Comparison of ENCODE assay signal across 13 mouse cellular contexts in the genomic region with DNA sequence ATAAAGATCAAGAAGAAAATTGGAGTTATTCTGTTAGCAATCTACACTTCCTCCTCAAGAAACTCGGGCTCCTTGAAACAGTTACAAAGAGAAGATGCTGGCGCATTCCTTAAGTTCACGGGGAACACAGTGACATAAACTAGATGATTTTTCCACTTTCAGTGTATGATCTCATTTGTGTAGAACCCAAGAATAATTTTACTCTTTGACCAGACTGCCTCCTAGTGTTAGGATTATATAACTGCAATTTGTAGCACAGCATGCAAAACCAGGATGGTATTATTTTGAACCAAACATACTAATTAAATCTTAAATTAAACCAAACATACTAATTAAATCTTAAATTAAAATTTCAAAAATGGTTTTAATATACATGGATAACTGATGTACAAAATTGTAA. TPM values are rescaled to one million over a fixed set of nuclear protein-coding genes. Genes with fewer than 3 reads are reported as not detected.
A peak's percentile ranks its signal among the peaks of the same experiment; 100 is the strongest.
DNase-seq lines count a peak whose midpoint lies in the region; ATAC-seq and TF ChIP-seq lines count a peak whose summit lies in the region.
"Had no signal": no experiment of that assay in that cellular context is flagged by ENCODE, and none has a peak within 500 bp of the region (broad histone marks: within the 10 kb centered on the region; RNA-seq: fewer than 3 reads in every experiment).

No protein-coding gene starts in this region.

- ATAC-seq in limb, embryonic 14.5 days (ENCODE audit: low FRiP score, low read depth): no peak
- peak; percentile 52; the same call in 1 of the 2 replicates for ATAC-seq in megakaryocyte-erythroid progenitor cell, adult 5-6 weeks (replicated peaks; ENCODE audit: low FRiP score, low TSS enrichment, poor library complexity, severe bottlenecking)

- no peak for DNase-seq in cerebellum, adult 2 months
- no peak for DNase-seq in cerebellum, adult 9-10 months
- peak; percentile 64 for DNase-seq in limb, embryonic 14.5 days (ENCODE audit: low spot score)
- no peak for DNase-seq in limb, embryonic 10.5 days (ENCODE audit: low spot score)
- DNase-seq in MEL (ENCODE audit: low read depth, low spot score): peak; percentile 53
- DNase-seq in MN1 (ENCODE audit: low spot score): no peak
- DNase-seq in adrenal gland, adult 8-10 months: no peak
- DNase-seq: gastrocnemius, postnatal 14 days had no signal

- H3K4me3 ChIP-seq in cerebellum, adult 2 months (replicated peaks; ENCODE audit: insufficient read depth, low read depth, low read length): no peak overlapping the region
- no peak overlapping the region for H3K4me3 ChIP-seq in limb, embryonic 14.5 days (replicated peaks; ENCODE audit: low read length)
- H3K4me3 ChIP-seq in limb, embryonic 10.5 days: no peak overlapping the region
- no peak overlapping the region for H3K4me3 ChIP-seq in MEL (ENCODE audit: control insufficient read depth in 1 of 2, insufficient read depth in 1 of 2, low read depth in 2 of 2, low read length in 2 of 2)
- H3K4me3 ChIP-seq: hindbrain, embryonic 12.5 days; limb, embryonic 15.5 days had no signal

- H3K4me1 ChIP-seq in cerebellum, adult 2 months (ENCODE audit: control insufficient read depth, insufficient read depth, low read length): no peaks in the 10 kb centered on the region
- no peaks in the 10 kb centered on the region for H3K4me1 ChIP-seq in limb, embryonic 14.5 days (ENCODE audit: control insufficient read depth, insufficient read depth, low read length)
- H3K4me1 ChIP-seq in limb, embryonic 10.5 days: no peaks in the 10 kb centered on the region
- no peaks in the 10 kb centered on the region for H3K4me1 ChIP-seq in MEL (ENCODE audit: control insufficient read depth in 1 of 2, insufficient read depth in 2 of 2, low read length in 2 of 2)
- H3K4me1 ChIP-seq: hindbrain, embryonic 12.5 days; limb, embryonic 15.5 days had no signal

- TF ChIP-seq POLR2A in cerebellum, adult 2 months (IDR thresholded peaks at IDR 0.05; ENCODE audit: borderline replicate concordance, insufficient read depth, low read length): no peak
- no peak for TF ChIP-seq POLR2A in limb, embryonic 14.5 days (IDR thresholded peaks at IDR 0.05; ENCODE audit: borderline replicate concordance, extremely low read depth, insufficient read depth, insufficient read length)
- no peak for TF ChIP-seq POLR2A in MEL (IDR thresholded peaks at IDR 0.05; ENCODE audit: control insufficient read depth in 1 of 2, insufficient read depth in 1 of 2, low read depth in 1 of 2, low read length in 2 of 2, poor library complexity in 1 of 2)

- 88% methylated on average over 3 of the region's 3 CpGs for WGBS in cerebellum, adult 2 months
- 83% methylated on average over 3 of the region's 3 CpGs for WGBS in limb, embryonic 14.5 days
- 89% methylated on average over 3 of the region's 3 CpGs for WGBS in limb, embryonic 10.5 days

- no peak overlapping the region for H3K27ac ChIP-seq in cerebellum, adult 2 months (ENCODE audit: insufficient read depth, low read length)
- H3K27ac ChIP-seq in limb, embryonic 14.5 days (replicated peaks; ENCODE audit: low read depth, low read length): no peak overlapping the region
- no peak overlapping the region for H3K27ac ChIP-seq in limb, embryonic 10.5 days
- no peak overlapping the region for H3K27ac ChIP-seq in MEL (ENCODE audit: control insufficient read depth, low read depth, low read length)
- H3K27ac ChIP-seq: hindbrain, embryonic 12.5 days; limb, embryonic 15.5 days had no signal

- no peak for TF ChIP-seq EP300 in MEL (IDR thresholded peaks at IDR 0.05; ENCODE audit: low read depth in 1 of 2, low read length in 2 of 2)

- H3K79me2 ChIP-seq in MEL (ENCODE audit: control insufficient read depth, insufficient read depth, low read length, poor library complexity): no peaks in the 10 kb centered on the region

- H3K9ac ChIP-seq in limb, embryonic 14.5 days (ENCODE audit: low read depth, low read length, severe bottlenecking): no peak overlapping the region
- no peak overlapping the region for H3K9ac ChIP-seq in MEL (ENCODE audit: control insufficient read depth, low read depth, low read length, poor library complexity, severe bottlenecking)
- H3K9ac ChIP-seq: hindbrain, embryonic 12.5 days; limb, embryonic 15.5 days had no signal

- no peak overlapping the region for H3K4me2 ChIP-seq in limb, embryonic 14.5 days (replicated peaks; ENCODE audit: low read depth, low read length, severe bottlenecking)
- H3K4me2 ChIP-seq: hindbrain, embryonic 12.5 days; limb, embryonic 15.5 days had no signal

- peak; percentile 12; the same call in 1 of the 2 replicates for TF ChIP-seq CTCF in cerebellum, adult 2 months (IDR thresholded peaks at IDR 0.05; ENCODE audit: borderline replicate concordance, insufficient read depth, low read depth, low read length)
- peak; percentile 8 to 74 (median 64); a peak in 4 of 6 replicates for TF ChIP-seq CTCF in MEL (IDR thresholded peaks at IDR 0.05 in 2 of 3, conservative IDR thresholded peaks at IDR 0.05 in 1 of 3; ENCODE audit: control insufficient read depth in 1 of 3, insufficient read depth in 1 of 3, low read depth in 2 of 3, low read length in 3 of 3, poor library complexity in 1 of 3, severe bottlenecking in 1 of 3)

- H3K27me3 ChIP-seq in cerebellum, adult 2 months (ENCODE audit: control insufficient read depth, insufficient read depth, low read length): no peaks in the 10 kb centered on the region
- no peaks in the 10 kb centered on the region for H3K27me3 ChIP-seq in limb, embryonic 14.5 days (ENCODE audit: control insufficient read depth, insufficient read depth, low read length)
- H3K27me3 ChIP-seq in limb, embryonic 10.5 days (ENCODE audit: low read depth, poor library complexity, severe bottlenecking): no peaks in the 10 kb centered on the region
- no peaks in the 10 kb centered on the region for H3K27me3 ChIP-seq in MEL (ENCODE audit: control insufficient read depth in 1 of 2, insufficient read depth in 2 of 2, low read length in 2 of 2)
- H3K27me3 ChIP-seq: hindbrain, embryonic 12.5 days; limb, embryonic 15.5 days had no signal

- no peaks in the 10 kb centered on the region for H3K9me3 ChIP-seq in limb, embryonic 14.5 days (ENCODE audit: control insufficient read depth, low read length)
- H3K9me3 ChIP-seq in limb, embryonic 10.5 days (replicated peaks): no peaks in the 10 kb centered on the region
- H3K9me3 ChIP-seq in MEL (replicated peaks; ENCODE audit: insufficient read depth, low read length): no peaks in the 10 kb centered on the region
- H3K9me3 ChIP-seq: hindbrain, embryonic 12.5 days; limb, embryonic 15.5 days had no signal

- H3K36me3 ChIP-seq in limb, embryonic 14.5 days (ENCODE audit: control insufficient read depth, insufficient read depth, low read length): peaks cover 22% of the 10 kb centered on the region
- peaks cover 17% of the 10 kb centered on the region for H3K36me3 ChIP-seq in limb, embryonic 10.5 days
- no peaks in the 10 kb centered on the region; a peak in 3 of 4 replicates for H3K36me3 ChIP-seq in MEL (ENCODE audit: control insufficient read depth in 1 of 2, insufficient read depth in 2 of 2, low read length in 2 of 2)

- peak; percentile 75 for TF ChIP-seq RAD21 in MEL (IDR thresholded peaks at IDR 0.05; ENCODE audit: low read depth, low read length)

TF ChIP-seq in MEL, 35 proteins besides CTCF, POLR2A, EP300 and RAD21 (continues in another document):
- peak; percentile 55 for TF ChIP-seq SMC3 (IDR thresholded peaks at IDR 0.05; ENCODE audit: low read depth, low read length)
- TF ChIP-seq GABPA (IDR thresholded peaks at IDR 0.05; ENCODE audit: low read depth, low read length): no peak
- peak; percentile 20; the same call in 1 of the 2 replicates for TF ChIP-seq ZC3H11A (IDR thresholded peaks at IDR 0.05; ENCODE audit: low read depth, low read length)
- no peak for TF ChIP-seq USF1 (IDR thresholded peaks at IDR 0.05; ENCODE audit: low read depth, low read length)
- no peak for TF ChIP-seq MAX (IDR thresholded peaks at IDR 0.05; ENCODE audit: low read length)
- no peak for TF ChIP-seq MAZ (IDR thresholded peaks at IDR 0.05; ENCODE audit: low read depth, low read length)

RNA-seq across cellular contexts. Expression of gene Tpr, which starts 19.7 kb away (rescaled TPM):
- 106 and 110 TPM in 2 replicates for polyA plus RNA-seq in cerebellum, adult 2 months (2012; rRNA removed)
- polyA plus RNA-seq in limb, embryonic 14.5 days (2012; rRNA removed): 89.4 and 122 TPM in 2 replicates
- polyA plus RNA-seq in limb, embryonic 14.5 days (2014; fragmentation: Nextera tagmentation; extraction: Ambion mirVana): 154 and 177 TPM in 2 replicates
- 168 and 183 TPM in 2 replicates for polyA plus RNA-seq in limb, embryonic 10.5 days (2016; fragmentation: Nextera tagmentation; extraction: Ambion mirVana)
- 213 and 241 TPM in 2 replicates for total RNA-seq in MEL (2012; rRNA removed)
- polyA plus RNA-seq in MEL (2012; ENCODE audit: insufficient read depth in 1 of 2, insufficient read length in 2 of 2, low read depth in 1 of 2, low replicate concordance in 2 of 2, missing spikeins in 1 of 2): 100 to 1,000 TPM; 229 to 382 TPM
- total RNA-seq in megakaryocyte-erythroid progenitor cell, adult 5-6 weeks (2014; fragmentation: Nextera tagmentation): 356 and 387 TPM in 2 replicates
- total RNA-seq in megakaryocyte-erythroid progenitor cell, adult 5-6 weeks (2017): 600 and 632 TPM in 2 replicates
- total RNA-seq in adrenal gland, adult 8-10 months (2022): 100 to 1,000 TPM; 101 to 136 (median 117) TPM

RNA-seq across cellular contexts. Expression of gene Odr4, which starts 20.0 kb away (rescaled TPM):
- 40.2 and 42.5 TPM in 2 replicates for polyA plus RNA-seq in cerebellum, adult 2 months (2012; rRNA removed)
- 20.8 and 29.4 TPM in 2 replicates for polyA plus RNA-seq in limb, embryonic 14.5 days (2012; rRNA removed)
- 42.6 and 42.9 TPM in 2 replicates for polyA plus RNA-seq in limb, embryonic 14.5 days (2014; fragmentation: Nextera tagmentation; extraction: Ambion mirVana)
- 22.1 and 26.0 TPM in 2 replicates for polyA plus RNA-seq in limb, embryonic 10.5 days (2016; fragmentation: Nextera tagmentation; extraction: Ambion mirVana)
- 28.6 and 30.1 TPM in 2 replicates for total RNA-seq in MEL (2012; rRNA removed)
- 10 to 100 TPM in 1 of 2 experiments, not detected in 1; 23.1 TPM for polyA plus RNA-seq in MEL (2012; ENCODE audit: insufficient read depth in 1 of 2, insufficient read length in 2 of 2, low read depth in 1 of 2, low replicate concordance in 2 of 2, missing spikeins in 1 of 2)
- total RNA-seq in megakaryocyte-erythroid progenitor cell, adult 5-6 weeks (2014; fragmentation: Nextera tagmentation): 18.8 and 37.6 TPM in 2 replicates
- 82.6 and 89.2 TPM in 2 replicates for total RNA-seq in megakaryocyte-erythroid progenitor cell, adult 5-6 weeks (2017)
- 10 to 100 TPM; 47.0 to 58.8 (median 50.4) TPM for total RNA-seq in adrenal gland, adult 8-10 months (2022)

RNA-seq across cellular contexts. Expression of gene Pdc, which starts 53.7 kb away (rescaled TPM):
- polyA plus RNA-seq in cerebellum, adult 2 months (2012; rRNA removed): not detected in 2 replicates
- 0.10 and 0.18 TPM in 2 replicates for polyA plus RNA-seq in limb, embryonic 14.5 days (2012; rRNA removed)
- polyA plus RNA-seq in limb, embryonic 14.5 days (2014; fragmentation: Nextera tagmentation; extraction: Ambion mirVana): not detected in 2 replicates
- polyA plus RNA-seq in limb, embryonic 10.5 days (2016; fragmentation: Nextera tagmentation; extraction: Ambion mirVana): not detected in 2 replicates
- total RNA-seq in MEL (2012; rRNA removed): not detected in 2 replicates
- polyA plus RNA-seq in MEL (2012; ENCODE audit: insufficient read depth in 1 of 2, insufficient read length in 2 of 2, low read depth in 1 of 2, low replicate concordance in 2 of 2, missing spikeins in 1 of 2): not detected
- total RNA-seq in megakaryocyte-erythroid progenitor cell, adult 5-6 weeks (2014; fragmentation: Nextera tagmentation): not detected in 2 replicates
- not detected in 2 replicates for total RNA-seq in megakaryocyte-erythroid progenitor cell, adult 5-6 weeks (2017)
- not detected for total RNA-seq in adrenal gland, adult 8-10 months (2022)
- polyA plus RNA-seq: large intestine, adult 2 months; limb, embryonic 15.5 days; stomach, embryonic 14.5 days had no signal

Comparison
In these comparisons a context has a peak if more than half of its experiments do, and no peak if none do; other contexts are left out.
1. DNase-seq: peak in limb, embryonic 14.5 days (single experiment) and MEL (single experiment); none in cerebellum, adult 2 months (0 of 2), cerebellum, adult 9-10 months (single experiment), limb, embryonic 10.5 days (single experiment), MN1 (single experiment) and adrenal gland, adult 8-10 months (single experiment).